Mouse (Mus musculus): ENCODE data around the gene E130114P18Rik.

DNA sequence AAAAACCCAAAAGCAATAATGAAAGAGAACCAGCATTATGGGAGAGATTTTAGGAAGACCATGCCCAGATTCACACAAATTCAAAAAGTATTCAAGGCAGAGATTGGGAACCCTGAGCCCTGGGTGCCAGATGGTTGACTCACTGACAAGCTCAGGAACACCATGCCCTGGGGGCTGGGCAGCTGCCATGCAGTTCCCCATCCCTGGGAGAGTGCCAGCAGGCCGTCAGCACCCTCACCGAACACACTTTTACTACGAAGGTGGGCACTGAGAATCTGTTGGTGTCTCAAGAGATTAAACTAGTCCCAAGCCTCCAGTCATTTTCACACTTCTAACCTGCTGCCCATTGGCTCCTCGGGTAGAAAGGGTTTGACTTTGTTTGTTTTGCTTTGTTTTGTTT is 175.3 kb downstream of the E130114P18Rik start:
- TF ChIP-seq GATA1 (IDR thresholded peaks at IDR 0.05; ENCODE audit: low read length) (no peak), TAL1 (IDR thresholded peaks at IDR 0.05; ENCODE audit: low read length) (no peak)

Measured in erythroblast, embryonic 14.5 days (primary cell).